Mouse (Mus musculus): ENCODE results near the gene Suz12.
"Not testable (repeated sequence)": the region's sequence is repeated elsewhere in the genome, so short reads cannot be mapped to it uniquely, and the experiment has no call there.

Suz12 gene

GRCm38 (mm10) chr11:79992035-79992591, 793 bp upstream of the Suz12 start:
- DNase-seq (ENCODE audit: inconsistent ontology term): no peak

DNA sequence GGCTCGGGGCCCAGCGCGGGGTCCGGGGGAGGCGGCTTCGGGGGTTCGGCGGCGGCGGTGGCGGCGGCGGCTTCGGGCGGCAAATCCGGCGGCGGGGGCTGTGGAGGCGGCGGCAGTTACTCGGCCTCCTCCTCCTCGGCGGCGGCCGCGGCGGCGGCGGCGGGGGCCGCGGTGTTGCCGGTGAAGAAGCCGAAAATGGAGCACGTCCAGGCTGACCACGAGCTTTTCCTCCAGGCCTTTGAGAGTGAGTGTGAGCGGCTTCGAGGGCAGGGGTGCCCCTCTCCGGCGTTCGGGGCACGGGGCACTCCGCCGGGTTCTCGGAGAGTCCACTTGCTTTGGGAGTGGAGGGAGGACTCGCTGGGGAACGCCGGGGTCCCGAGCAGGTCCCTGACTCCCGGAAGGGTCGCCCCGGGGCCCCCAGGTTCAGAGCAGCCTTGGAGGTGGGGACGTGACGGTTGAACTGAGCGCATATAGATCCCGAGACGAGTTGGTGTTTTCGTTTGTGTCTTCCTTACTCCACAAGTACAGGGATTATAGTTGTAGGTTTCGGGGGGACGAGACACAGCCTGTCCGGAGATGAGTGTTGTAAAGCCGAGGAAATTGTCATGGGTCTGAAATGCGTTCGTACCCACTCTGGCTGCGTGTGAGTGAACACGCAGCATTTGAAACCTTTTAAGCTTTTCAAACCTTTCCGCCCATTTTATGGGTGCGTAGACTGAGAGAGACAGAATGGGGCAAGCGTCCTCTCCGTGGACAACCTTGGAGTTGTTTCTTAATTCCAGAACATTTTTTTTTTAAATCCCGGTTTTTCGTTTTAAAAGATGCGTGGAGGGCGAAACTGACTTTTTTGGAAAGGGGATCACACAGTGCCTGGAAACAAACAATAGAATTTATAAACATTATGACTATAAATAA, 707 bp downstream of the Suz12 start:
- no peak for DNase-seq (ENCODE audit: inconsistent ontology term)

DNA sequence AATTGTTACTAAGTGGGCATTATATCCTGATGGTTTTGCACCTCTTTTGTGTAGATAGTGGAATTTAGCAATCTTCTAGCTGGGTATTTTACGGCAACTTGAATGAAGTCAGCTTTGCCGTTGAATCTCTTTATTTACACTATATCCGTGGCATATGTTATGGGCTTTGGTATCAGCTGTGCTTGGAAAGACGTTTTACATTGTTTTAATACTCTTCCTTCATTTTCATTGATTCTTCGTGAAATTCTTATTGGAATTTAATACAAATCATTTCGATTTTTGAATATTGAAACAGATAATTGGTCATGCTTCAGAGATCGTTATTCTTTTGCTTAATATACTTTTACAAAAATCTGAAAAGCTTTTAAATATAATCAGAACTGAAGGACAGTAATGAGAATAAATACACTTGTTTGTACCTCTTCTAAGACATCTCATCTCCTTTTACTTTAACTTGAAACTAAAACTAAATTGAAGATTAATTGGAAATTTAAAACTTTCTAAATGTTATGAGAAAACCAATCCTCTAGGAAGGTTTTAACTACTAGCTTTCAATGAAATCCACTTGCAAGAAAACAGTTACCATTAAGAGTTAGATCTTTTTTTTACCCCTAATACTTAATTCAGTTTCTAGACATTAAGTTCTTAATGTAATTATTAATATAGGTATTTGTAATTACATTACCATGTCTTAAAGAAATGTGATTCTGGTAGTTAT, 1.5 kb downstream of the Suz12 start:
- peak; percentile 1 for DNase-seq (ENCODE audit: inconsistent ontology term)

- DNase-seq (ENCODE audit: inconsistent ontology term): not testable (repeated sequence)
Observed at GRCm38 (mm10) chr11:80016533-80016932, 23.6 kb downstream of the Suz12 start.

DNA sequence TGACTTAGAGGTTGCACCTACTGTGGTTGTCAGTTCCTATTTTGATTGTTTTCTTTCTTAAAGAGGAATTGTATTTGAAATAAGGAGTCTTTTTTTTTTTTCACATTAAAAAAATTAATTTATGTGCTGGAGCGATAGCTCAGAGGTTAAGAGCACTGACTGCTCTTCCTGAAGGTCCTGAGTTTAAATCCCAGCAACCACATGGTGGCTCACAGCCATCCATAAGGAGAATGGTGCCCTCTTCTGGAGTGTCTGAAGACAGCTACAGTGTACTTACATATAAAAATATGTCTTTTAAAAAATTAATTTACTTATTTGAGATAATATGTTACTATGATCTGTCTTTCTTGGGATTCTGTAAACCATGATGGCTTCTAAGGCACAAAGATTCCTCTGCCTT, 26.9 kb downstream of the Suz12 start:
- no peak for DNase-seq (ENCODE audit: inconsistent ontology term)

DNA sequence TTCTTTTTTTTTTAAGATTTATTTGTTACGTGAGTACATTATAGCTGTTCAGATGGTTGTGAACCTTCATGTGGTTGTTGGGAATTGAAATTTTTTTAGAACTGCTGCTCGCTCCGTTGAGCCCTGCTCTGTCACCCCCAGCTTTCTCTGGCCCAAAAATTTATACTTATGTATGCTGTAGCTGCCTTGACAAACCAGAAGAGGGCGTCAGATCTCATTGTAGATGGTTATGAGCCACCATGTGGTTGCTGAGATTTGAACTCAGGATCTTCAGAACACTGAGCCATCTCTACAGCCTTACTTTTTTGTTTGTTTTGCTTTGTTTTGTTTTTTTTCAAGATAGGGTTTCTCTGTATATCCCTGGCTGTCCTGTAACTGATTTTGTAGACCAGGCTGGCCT, 28.4 kb downstream of the Suz12 start:
- no peak for DNase-seq (ENCODE audit: inconsistent ontology term)

GRCm38 (mm10) chr11:80037495-80037894, 44.6 kb downstream of the Suz12 start:
- no peak for DNase-seq (ENCODE audit: inconsistent ontology term)

GRCm38 (mm10) chr11:80042615-80043418, 49.9 kb downstream of the Suz12 start:
- DNase-seq (ENCODE audit: inconsistent ontology term): peak; percentile 21

- no peak for DNase-seq (ENCODE audit: inconsistent ontology term)
Observed at GRCm38 (mm10) chr11:80043419-80043817, 50.5 kb downstream of the Suz12 start.

DNA sequence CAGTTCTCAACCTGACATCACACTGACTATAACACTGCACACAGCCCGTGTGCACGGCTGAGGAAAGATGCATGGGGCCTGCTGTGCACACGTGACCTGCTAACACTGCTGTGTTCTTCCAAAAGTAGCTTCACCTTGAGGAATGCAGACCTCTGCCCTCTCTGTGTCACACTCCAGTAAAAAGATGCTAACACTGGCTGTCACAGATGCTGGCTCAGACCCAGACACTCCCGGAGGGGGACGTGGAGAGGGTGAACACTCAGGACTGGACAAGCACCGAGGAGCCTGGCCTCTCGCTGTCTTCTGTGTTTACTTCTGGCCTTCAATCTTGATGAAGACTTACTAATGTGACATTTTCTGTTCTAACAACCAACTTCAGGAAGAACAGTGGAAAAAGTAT, 54.0 kb downstream of the Suz12 start:
- no peak for DNase-seq (ENCODE audit: inconsistent ontology term)

DNA sequence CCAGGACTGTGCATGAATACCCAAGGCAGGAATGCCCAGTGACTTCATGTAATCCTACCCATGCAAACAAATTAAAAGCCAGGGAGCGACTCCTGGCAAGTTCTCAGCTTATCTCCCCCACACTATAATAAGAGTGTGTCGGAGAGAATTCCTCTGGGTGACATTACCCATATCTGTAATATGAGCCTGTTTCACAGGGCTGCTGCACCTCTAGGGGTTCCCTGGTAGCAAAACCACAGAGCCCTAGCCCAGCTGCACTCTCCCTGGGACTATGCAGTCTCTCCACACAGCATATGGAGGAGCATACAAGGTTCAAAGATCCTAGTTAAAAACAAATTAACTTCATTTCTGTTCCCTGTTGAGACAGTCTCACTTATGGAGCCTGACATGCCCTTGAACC, 57.2 kb downstream of the Suz12 start:
- DNase-seq (ENCODE audit: inconsistent ontology term): peak; percentile 55

DNA sequence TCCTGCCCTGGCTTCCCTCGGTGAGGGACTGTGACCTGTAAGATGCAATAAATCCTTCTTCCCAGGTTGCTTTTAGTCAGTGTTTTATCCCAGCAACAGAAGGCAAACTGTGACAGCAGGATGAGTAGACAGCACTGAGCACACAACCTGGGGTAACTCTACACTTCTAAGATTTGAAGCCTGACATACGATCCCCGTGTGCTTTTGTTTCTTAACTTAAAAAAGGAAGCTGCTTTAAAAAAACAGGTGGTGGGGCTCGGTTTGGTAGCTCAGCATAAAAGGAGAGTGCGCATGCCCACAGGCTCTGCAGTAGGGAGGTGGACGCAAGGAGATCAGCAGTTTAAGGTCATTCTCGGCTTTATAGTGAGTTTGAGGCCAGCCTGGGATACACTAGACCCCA, 59.5 kb downstream of the Suz12 start:
- DNase-seq (ENCODE audit: inconsistent ontology term): no peak

DNA sequence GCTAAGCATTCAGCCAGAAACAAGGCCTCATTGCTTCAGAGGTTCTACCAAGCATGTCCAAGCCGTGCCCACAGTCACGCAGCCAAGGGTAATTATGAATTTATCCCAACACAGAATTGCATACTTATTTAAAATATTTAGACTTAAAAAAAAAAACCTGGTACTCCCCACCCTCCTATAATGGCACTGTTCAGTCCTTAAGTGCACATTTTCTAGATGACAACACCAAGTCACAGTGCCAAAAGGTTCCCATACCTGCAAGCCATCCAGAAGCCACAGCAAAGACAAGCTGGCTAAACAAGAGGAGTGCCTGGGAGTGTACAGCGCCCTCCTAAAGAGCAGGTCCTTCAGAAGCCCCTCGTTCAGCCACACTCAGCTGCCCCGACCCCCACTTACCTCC, 60.3 kb downstream of the Suz12 start:
- DNase-seq (ENCODE audit: inconsistent ontology term): no peak

GRCm38 (mm10) chr11:80054659-80055058, 61.8 kb downstream of the Suz12 start:
- no peak for DNase-seq (ENCODE audit: inconsistent ontology term)

GRCm38 (mm10) chr11:80056141-80056540, 63.2 kb downstream of the Suz12 start:
- DNase-seq (ENCODE audit: inconsistent ontology term): peak; percentile 83

- DNase-seq (ENCODE audit: inconsistent ontology term): peak; percentile 96
Observed at GRCm38 (mm10) chr11:80062159-80062558, 69.3 kb downstream of the Suz12 start.

- not testable (repeated sequence) for DNase-seq (ENCODE audit: inconsistent ontology term)
Observed at GRCm38 (mm10) chr11:80066373-80066772, 73.5 kb downstream of the Suz12 start.

GRCm38 (mm10) chr11:80067558-80067957, 74.7 kb downstream of the Suz12 start:
- DNase-seq (ENCODE audit: inconsistent ontology term): no peak

DNA sequence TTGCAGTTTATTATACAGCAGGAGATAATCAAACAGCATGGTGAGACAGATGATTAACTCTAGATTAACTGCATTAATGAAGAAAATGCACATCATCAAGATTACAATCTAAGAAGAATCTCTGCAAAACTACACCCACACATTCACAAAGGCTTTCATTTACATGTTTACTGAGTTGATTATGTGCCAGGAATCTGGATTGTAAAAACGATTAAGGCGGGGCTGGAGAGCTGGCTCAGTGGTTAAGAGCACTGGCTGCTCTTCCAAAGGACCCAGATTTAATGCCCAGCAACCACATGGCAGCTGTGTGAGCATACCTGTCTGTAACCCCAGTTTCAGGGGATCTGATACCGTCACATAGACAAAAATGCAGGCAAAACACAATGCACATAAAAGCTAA, 76.9 kb downstream of the Suz12 start:
- peak; percentile 50 for DNase-seq (ENCODE audit: inconsistent ontology term)

GRCm38 (mm10) chr11:80071039-80071438, 78.1 kb downstream of the Suz12 start:
- no peak for DNase-seq (ENCODE audit: inconsistent ontology term)

GRCm38 (mm10) chr11:80072365-80072764, 79.5 kb downstream of the Suz12 start:
- no peak for DNase-seq (ENCODE audit: inconsistent ontology term)
